Mouse (Mus musculus) midbrain, embryonic 14.5 days (tissue): ENCODE results near the gene Tmem35b. TPM values are rescaled to one million over a fixed set of nuclear protein-coding genes. Genes with fewer than 3 reads are reported as not detected.

ENCODE experiments used
- ATAC-seq: fragments of 200-750 bp; cut with Nextera tagmentation; 2 replicates; pipeline ENCODE4 v1.8.0; 2017; ENCODE audit warnings: moderate number of reproducible peaks, moderate library complexity; ENCODE audit not compliant: low FRiP score, low TSS enrichment
- DNase-seq: peaks from one replicate; pipeline ENCODE4 v3.0.0-alpha.2; 2015
- H3K27ac ChIP-seq: fragments of 300-500 bp; sonication (generic); replicated peaks from 2 replicates; pipeline ENCODE4 v1.5.1; 2014; ENCODE audit warnings: mild to moderate bottlenecking, low read depth, low read length, moderate library complexity
- H3K27me3 ChIP-seq: fragments of 300-500 bp; sonication (generic); 2 replicates; pipeline ENCODE4 v1.6.1; 2014; ENCODE audit warnings: low read length, control low read depth, mixed read lengths; ENCODE audit not compliant: control insufficient read depth, insufficient read depth
- H3K36me3 ChIP-seq: fragments of 300-500 bp; sonication (generic); 2 replicates; pipeline ENCODE4 v1.6.1; 2014; ENCODE audit warnings: low read length, control low read depth; ENCODE audit not compliant: control insufficient read depth, insufficient read depth
- H3K4me1 ChIP-seq: fragments of 300-500 bp; sonication (generic); 2 replicates; pipeline ENCODE4 v1.6.1; 2014; ENCODE audit warnings: mild to moderate bottlenecking, antibody characterized with exemption, low read length, control low read depth; ENCODE audit not compliant: control insufficient read depth, insufficient read depth
- H3K4me2 ChIP-seq: fragments of 300-500 bp; sonication (generic); 2 replicates; pipeline ENCODE4 v1.6.1; 2014; ENCODE audit warnings: mild to moderate bottlenecking, low read length, moderate library complexity
- H3K4me3 ChIP-seq: fragments of 300-500 bp; sonication (generic); replicated peaks from 2 replicates; pipeline ENCODE4 v1.5.1; 2014; ENCODE audit warnings: low read depth, low read length
- H3K9ac ChIP-seq: fragments of 300-500 bp; sonication (generic); replicated peaks from 2 replicates; pipeline ENCODE4 v1.6.1; 2014; ENCODE audit warnings: mild to moderate bottlenecking, low read length, moderate library complexity
- H3K9me3 ChIP-seq: fragments of 300-500 bp; sonication (generic); 2 replicates; pipeline ENCODE4 v1.6.1; 2016; ENCODE audit warnings: low read length, control low read depth, mixed read lengths; ENCODE audit not compliant: control insufficient read depth
- WGBS: fragments of 180-500 bp; shearing (Covaris S2); extraction: QIAGEN DNeasy Blood & Tissue Kit; methylation state at CpG from one replicate; pipeline ENCODE4 v1.1.7; 2014; 5-methylcytosine and 5-hydroxymethylcytosine counted together
- polyA plus RNA-seq: library from polyadenylated mRNA; unstranded; fragments of >200 nt; fragmentation: Nextera tagmentation; extraction: Ambion mirVana; gene quantifications from 2 replicates; pipeline ENCODE4 v1.2.1, GENCODE M21; 2014

The Tmem35b gene
- polyA plus RNA-seq, 1 experiment from 2014 or later: 15.7 TPM

DNA sequence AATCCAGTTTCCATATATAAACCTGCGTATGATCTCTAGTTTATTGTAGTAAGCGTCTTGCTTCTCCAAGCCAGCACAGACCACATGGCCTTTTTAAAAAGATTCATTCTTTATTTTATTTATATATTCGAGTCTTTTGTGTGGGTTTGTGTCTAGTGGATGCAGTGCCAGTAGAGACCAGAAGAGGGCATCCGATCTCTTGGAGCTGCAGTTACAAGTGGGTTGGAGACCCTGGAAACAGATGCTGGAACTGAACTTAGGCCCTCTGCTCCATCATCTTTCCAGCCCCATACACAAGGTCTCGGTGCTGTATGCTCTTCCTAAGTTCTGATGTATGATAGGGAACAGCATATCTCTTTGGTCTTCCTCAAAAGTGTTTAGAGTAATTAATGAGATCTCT, 32.3 kb downstream of the Tmem35b start:
- no peaks in the 10 kb centered on the region for H3K4me1 ChIP-seq
- no peak overlapping the region for H3K4me3 ChIP-seq
- no peak overlapping the region for H3K4me2 ChIP-seq
- H3K9ac ChIP-seq: no peak overlapping the region
- WGBS: 58% methylated on average over 5 of the region's 5 CpGs
- no peak for DNase-seq
- no peak overlapping the region for H3K27ac ChIP-seq
- no peaks in the 10 kb centered on the region for H3K27me3 ChIP-seq
- ATAC-seq: no peak
- H3K9me3 ChIP-seq: no peaks in the 10 kb centered on the region
- H3K36me3 ChIP-seq: no peaks in the 10 kb centered on the region

DNA sequence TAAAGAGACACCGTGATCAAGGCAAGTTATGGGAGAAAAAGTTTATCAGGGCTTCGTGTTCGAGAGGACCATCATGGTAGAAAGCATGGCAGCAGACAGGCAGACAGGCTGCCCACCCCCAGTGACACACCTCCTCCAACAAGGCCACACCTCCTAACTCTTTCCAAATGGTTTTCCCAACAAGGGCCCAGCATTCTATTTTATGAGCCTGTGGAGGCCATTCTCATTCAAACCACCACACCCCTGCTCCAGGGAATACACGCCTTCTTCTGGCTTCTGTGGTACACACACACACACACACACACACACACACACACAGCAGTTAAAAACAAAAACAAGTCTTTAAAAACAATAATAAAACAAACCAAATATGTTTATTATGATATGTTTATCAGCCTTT, 34.3 kb downstream of the Tmem35b start:
- ATAC-seq (no peak), DNase-seq (no peak)
- no peak overlapping the region for H3K4me2 ChIP-seq
- no peaks in the 10 kb centered on the region for H3K36me3 ChIP-seq
- no peaks in the 10 kb centered on the region for H3K27me3 ChIP-seq
- H3K4me3 ChIP-seq: no peak overlapping the region
- no peak overlapping the region for H3K27ac ChIP-seq
- WGBS: 87% methylated on average over 4 of the region's 4 CpGs
- H3K4me1 ChIP-seq: no peaks in the 10 kb centered on the region
- no peaks in the 10 kb centered on the region for H3K9me3 ChIP-seq
- no peak overlapping the region for H3K9ac ChIP-seq

DNA sequence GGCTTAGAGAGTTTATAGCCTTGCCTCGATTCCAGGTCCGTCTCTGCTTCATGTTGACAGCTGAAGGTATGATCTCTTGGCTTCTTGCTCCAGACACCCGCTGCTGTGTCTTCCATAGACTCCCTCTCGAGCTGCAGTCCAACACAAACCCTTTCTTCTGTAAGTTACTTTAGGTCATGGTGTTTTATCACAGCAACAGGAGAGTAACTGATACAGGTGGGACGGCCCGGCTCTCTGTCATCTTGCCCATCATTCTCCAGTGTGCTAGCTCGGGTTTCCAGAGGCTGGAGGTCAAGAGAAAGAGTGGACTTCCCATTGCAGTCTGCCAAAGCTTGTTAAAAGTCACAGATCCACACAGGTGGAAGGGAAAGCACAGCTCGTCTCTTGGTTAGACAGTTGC, 40.4 kb downstream of the Tmem35b start:
- WGBS: 71% methylated on average over 8 of the region's 8 CpGs
- no peak overlapping the region for H3K27ac ChIP-seq

DNA sequence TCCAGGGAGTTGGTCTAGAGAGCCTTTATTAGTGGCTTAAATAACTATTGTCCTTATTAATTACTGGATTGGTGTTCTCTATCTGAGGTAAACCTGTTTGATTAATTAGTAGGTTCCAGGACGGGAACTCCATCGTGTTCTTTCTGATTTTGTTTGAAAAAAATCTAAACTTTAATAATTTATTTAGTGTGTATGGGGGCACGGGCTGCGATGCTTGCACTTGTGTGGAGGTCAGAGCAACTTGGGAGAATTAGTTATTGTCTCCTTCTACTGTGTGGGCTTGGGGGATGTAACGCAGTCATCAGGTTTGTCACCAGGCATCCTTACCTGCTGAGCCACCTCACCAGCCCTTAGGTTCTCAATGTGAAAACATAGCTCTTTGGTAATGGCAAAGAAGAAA, 43.6 kb downstream of the Tmem35b start:
- Histone ChIP-seq H3K9me3 (no peaks in the 10 kb centered on the region), H3K36me3 (no peaks in the 10 kb centered on the region), H3K4me3 (no peak overlapping the region), H3K4me2 (peak overlapping the region; percentile 97; the same call in 1 of the 2 replicates), H3K9ac (no peak overlapping the region), H3K4me1 (peaks cover 21% of the 10 kb centered on the region), H3K27me3 (peaks cover 4% of the 10 kb centered on the region; the same call in 1 of the 2 replicates), H3K27ac (no peak overlapping the region)
- WGBS: 76% methylated on average over 5 of the region's 5 CpGs
- ATAC-seq (no peak), DNase-seq (no peak)

More for the DNA sequence above, 40.4 kb downstream of the Tmem35b start:
- DNase-seq (no peak), ATAC-seq (no peak)
- peaks cover 4% of the 10 kb centered on the region; the same call in 1 of the 2 replicates for H3K27me3 ChIP-seq
- H3K9ac ChIP-seq: no peak overlapping the region
- no peaks in the 10 kb centered on the region for H3K36me3 ChIP-seq
- H3K4me1 ChIP-seq: 0 out of 2 replicates have a peak, but pooled peaks cover 6% of the 10 kb centered on the region
- no peak overlapping the region for H3K4me3 ChIP-seq
- no peak overlapping the region for H3K4me2 ChIP-seq
- no peaks in the 10 kb centered on the region for H3K9me3 ChIP-seq

GRCm38 (mm10) chr4:127167731-127168130, 44.2 kb downstream of the Tmem35b start:
- peak overlapping the region; percentile 92 for H3K9ac ChIP-seq
- WGBS: 17% methylated on average over 8 of the region's 8 CpGs
- ATAC-seq: 0 out of 2 replicates have a peak, but pooled peaks have one; percentile 2

DNA sequence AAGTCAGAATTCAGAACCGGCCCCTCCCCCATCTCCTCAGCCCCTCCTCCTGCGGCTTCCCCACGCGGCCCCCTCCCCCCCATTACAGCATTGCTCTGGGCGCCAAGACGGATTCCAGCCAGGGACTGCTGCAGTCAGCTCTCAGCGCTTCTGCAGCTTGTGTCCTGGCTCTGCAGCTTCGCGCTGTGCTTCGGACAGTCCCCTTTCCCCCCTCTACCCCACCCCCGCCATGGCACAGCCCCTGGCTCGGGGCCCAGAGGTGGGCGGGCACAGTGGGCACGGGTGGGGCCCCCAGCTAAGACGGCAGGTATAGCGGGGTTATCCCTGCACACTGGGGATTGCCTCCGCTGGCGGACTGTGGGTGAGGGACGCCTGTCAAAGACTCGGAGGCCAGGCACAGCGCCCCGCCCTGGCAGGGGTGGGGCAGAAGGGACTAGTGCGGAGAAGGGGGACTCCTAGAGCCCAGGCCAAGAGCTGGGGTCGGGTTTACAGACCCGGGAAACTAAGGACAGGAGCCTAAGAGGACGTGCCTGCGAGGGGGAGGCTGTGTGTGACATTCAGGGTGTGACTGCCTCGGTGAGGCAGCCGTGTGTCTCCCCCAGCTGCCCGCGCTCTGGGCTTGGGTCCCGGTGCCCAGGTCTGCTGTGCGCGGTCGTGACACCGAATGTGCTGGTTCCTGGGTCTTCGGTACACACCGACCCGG, 44.9 kb downstream of the Tmem35b start:
- Histone ChIP-seq H3K9me3 (no peaks in the 10 kb centered on the region), H3K4me2 (peak overlapping the region; percentile 97), H3K27ac (peak overlapping the region; percentile 79), H3K4me3 (peak overlapping the region; percentile 86), H3K27me3 (peaks cover 4% of the 10 kb centered on the region; the same call in 1 of the 2 replicates), H3K9ac (peak overlapping the region; percentile 92), H3K4me1 (peaks cover 33% of the 10 kb centered on the region), H3K36me3 (no peaks in the 10 kb centered on the region)
- WGBS: under 1% methylated on average over 39 of the region's 39 CpGs
- ATAC-seq (peak; percentile 78), DNase-seq (peak; percentile 81)

More at GRCm38 (mm10) chr4:127167731-127168130, 44.2 kb downstream of the Tmem35b start:
- peak overlapping the region; percentile 97 for H3K4me2 ChIP-seq
- H3K36me3 ChIP-seq: no peaks in the 10 kb centered on the region
- H3K27ac ChIP-seq: peak overlapping the region; percentile 79; the same call in 1 of the 2 replicates
- DNase-seq: no peak
- H3K27me3 ChIP-seq: peaks cover 4% of the 10 kb centered on the region; the same call in 1 of the 2 replicates
- no peaks in the 10 kb centered on the region for H3K9me3 ChIP-seq
- peak overlapping the region; percentile 86 for H3K4me3 ChIP-seq
- peaks cover 27% of the 10 kb centered on the region for H3K4me1 ChIP-seq

DNA sequence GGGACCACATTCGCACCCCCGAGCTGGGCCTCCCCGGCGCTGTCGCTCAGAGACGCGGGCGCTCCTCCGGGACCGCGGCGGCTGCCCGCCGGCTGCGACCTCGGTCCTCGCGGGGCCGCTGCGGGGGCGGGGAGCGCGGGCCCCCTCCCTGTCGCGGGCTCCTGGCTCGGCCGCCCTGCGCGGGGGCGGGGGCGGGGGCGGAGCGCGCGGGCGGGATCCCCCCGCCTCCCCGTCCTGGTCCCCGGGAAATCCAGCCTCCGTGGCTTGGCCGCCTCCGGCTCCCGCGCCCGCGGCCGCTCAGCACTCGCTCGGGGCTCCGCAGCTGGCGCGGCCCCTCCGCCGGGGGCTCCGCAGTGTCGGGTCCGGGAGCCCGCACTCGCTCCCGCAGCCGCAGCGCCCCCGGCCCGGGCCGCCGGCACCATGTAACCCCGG, 45.4 kb downstream of the Tmem35b start, which contains the start of gene Dlgap3:
TSS of gene Dlgap3 (plus strand) at position 291 of the 432 bp plus-strand sequence.
- Histone ChIP-seq H3K4me1 (peaks cover 36% of the 10 kb centered on the region), H3K27ac (peak within 1 kb of the TSS; percentile 79)
- whole genome bisulfite sequencing: 1% methylated on average over 42 of the region's 67 CpGs

DNA sequence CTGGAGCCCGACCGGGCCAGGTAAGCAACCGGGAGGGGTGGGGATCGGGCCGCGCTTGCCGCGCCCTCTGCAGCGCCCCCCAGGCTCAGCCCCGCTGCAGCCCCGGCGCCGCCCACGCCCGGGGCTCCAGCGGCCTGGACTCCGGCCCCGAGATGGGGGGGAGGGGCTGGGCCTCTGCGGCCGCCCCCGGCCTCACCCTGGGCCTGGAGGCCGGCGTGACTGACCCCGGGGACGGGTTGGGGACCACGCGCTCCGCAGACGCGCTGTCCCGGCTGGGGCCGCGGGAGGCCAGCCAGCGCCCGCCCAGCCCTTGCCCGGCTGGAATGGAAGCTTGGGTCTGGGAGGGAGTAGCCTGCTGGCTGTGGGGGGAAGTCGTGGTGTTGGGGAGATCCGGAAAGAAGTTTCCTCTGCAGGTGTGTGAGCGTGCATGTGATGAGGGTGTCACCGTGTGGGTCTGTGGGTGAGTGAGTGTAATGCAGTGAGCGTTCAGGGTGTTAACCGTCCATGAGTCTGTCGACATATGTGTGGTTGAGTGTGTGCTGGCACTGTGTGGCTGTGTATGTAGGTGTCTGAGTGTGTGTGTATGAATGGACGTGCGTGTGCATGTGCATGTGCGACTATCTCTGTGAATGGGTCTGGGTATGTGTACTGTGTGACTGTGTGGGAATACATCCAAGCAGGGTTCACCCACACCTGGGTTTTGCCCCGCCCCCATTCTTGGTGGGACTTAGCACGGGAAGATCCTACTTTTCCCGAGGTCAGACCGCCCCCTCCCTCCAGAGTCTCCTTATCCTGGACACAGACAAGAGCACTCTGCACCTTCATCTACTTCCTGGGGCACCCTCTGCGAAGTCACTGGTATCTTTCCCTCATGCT, 46.1 kb downstream of the Tmem35b start:
- 2% methylated on average over 51 of the region's 51 CpGs for WGBS
- Histone ChIP-seq H3K4me2 (peak overlapping the region; percentile 97), H3K27me3 (peaks cover 4% of the 10 kb centered on the region; the same call in 1 of the 2 replicates), H3K36me3 (no peaks in the 10 kb centered on the region), H3K9me3 (no peaks in the 10 kb centered on the region), H3K27ac (peak overlapping the region; percentile 79), H3K4me3 (peak overlapping the region; percentile 86), H3K4me1 (peaks cover 36% of the 10 kb centered on the region), H3K9ac (peak overlapping the region; percentile 92)
- ATAC-seq: peak; percentile 49
- no peak for DNase-seq

More for the DNA sequence above, 45.4 kb downstream of the Tmem35b start, which contains the start of gene Dlgap3:
- H3K27me3 ChIP-seq: peaks cover 4% of the 10 kb centered on the region; the same call in 1 of the 2 replicates
- peak within 1 kb of the TSS; percentile 92 for H3K9ac ChIP-seq
- H3K4me3 ChIP-seq: peak within 1 kb of the TSS; percentile 86
- no peaks in the 10 kb centered on the region for H3K9me3 ChIP-seq
- no peaks in the 10 kb centered on the region for H3K36me3 ChIP-seq
- DNase-seq (peak; percentile 84), ATAC-seq (peak; percentile 73)
- H3K4me2 ChIP-seq: peak within 1 kb of the TSS; percentile 97
